Comparison of ENCODE assay signal across 13 mouse cellular contexts in genomic region chr7:35790201-35790600, GRCm38 (mm10). TPM values are rescaled to one million over a fixed set of nuclear protein-coding genes. Genes with fewer than 3 reads are reported as not detected.
DNase-seq lines count a peak whose midpoint lies in the region; ATAC-seq and TF ChIP-seq lines count a peak whose summit lies in the region.
"Had no signal": no experiment of that assay in that cellular context is flagged by ENCODE, and none has a peak within 500 bp of the region (broad histone marks: within the 10 kb centered on the region; RNA-seq: fewer than 3 reads in every experiment).

No protein-coding gene starts in this region.

- peaks cover 66% of the 10 kb centered on the region for H3K36me3 ChIP-seq in kidney, postnatal 0 days (ENCODE audit: insufficient read depth, low read length)
- peaks cover 91% of the 10 kb centered on the region for H3K36me3 ChIP-seq in kidney, embryonic 15.5 days
- H3K36me3 ChIP-seq in stomach, postnatal 0 days (ENCODE audit: control insufficient read depth, insufficient read depth, low read length) = peaks cover 30% of the 10 kb centered on the region

- H3K4me2 ChIP-seq in kidney, postnatal 0 days (ENCODE audit: low read length) = no peak overlapping the region
- no peak overlapping the region for H3K4me2 ChIP-seq in kidney, embryonic 15.5 days
- H3K4me2 ChIP-seq in stomach, postnatal 0 days (replicated peaks; ENCODE audit: low read depth) = no peak overlapping the region
- H3K4me2 ChIP-seq: hindbrain, embryonic 15.5 days; limb, embryonic 12.5 days; midbrain, embryonic 15.5 days had no signal

- no peaks in the 10 kb centered on the region for H3K9me3 ChIP-seq in kidney, postnatal 0 days (replicated peaks; ENCODE audit: low read length)
- H3K9me3 ChIP-seq in kidney, embryonic 15.5 days (replicated peaks) = no peaks in the 10 kb centered on the region
- no peaks in the 10 kb centered on the region for H3K9me3 ChIP-seq in stomach, postnatal 0 days (ENCODE audit: control insufficient read depth, low read length)
- H3K9me3 ChIP-seq: hindbrain, embryonic 15.5 days; limb, embryonic 12.5 days; midbrain, embryonic 15.5 days had no signal

- H3K4me3 ChIP-seq in kidney, postnatal 0 days (replicated peaks; ENCODE audit: low read depth, low read length) = no peak overlapping the region
- H3K4me3 ChIP-seq in kidney, embryonic 15.5 days (replicated peaks) = no peak overlapping the region
- no peak overlapping the region for H3K4me3 ChIP-seq in stomach, postnatal 0 days (ENCODE audit: low read depth, low read length)
- H3K4me3 ChIP-seq: hindbrain, embryonic 15.5 days; limb, embryonic 12.5 days; midbrain, embryonic 15.5 days had no signal

- TF ChIP-seq EP300 in stomach, postnatal 0 days (optimal IDR thresholded peaks at IDR 0.05) = no peak

- WGBS in kidney, postnatal 0 days = 54% methylated on average over 8 of the region's 8 CpGs
- 56% methylated on average over 8 of the region's 8 CpGs for WGBS in kidney, embryonic 15.5 days
- 83% methylated on average over 8 of the region's 8 CpGs for WGBS in stomach, postnatal 0 days

- H3K4me1 ChIP-seq in kidney, postnatal 0 days (replicated peaks; ENCODE audit: insufficient read depth, low read length) = no peaks in the 10 kb centered on the region
- 0 out of 2 replicates have a peak, but pooled peaks cover 2% of the 10 kb centered on the region for H3K4me1 ChIP-seq in kidney, embryonic 15.5 days
- H3K4me1 ChIP-seq in stomach, postnatal 0 days (replicated peaks; ENCODE audit: control insufficient read depth, insufficient read depth) = no peaks in the 10 kb centered on the region
- H3K4me1 ChIP-seq: hindbrain, embryonic 15.5 days; midbrain, embryonic 15.5 days had no signal

- DNase-seq in adrenal gland, postnatal 36 days = peak; percentile 15 to 21
- DNase-seq in adrenal gland, postnatal 25 days = no peak
- DNase-seq in kidney, postnatal 0 days (ENCODE audit: low spot score) = peak; percentile 60
- DNase-seq in thymus, postnatal 4 days = peak; percentile 29
- DNase-seq in thymus, postnatal 36 days = no peak
- DNase-seq in stomach, postnatal 0 days (ENCODE audit: low spot score) = no peak
- DNase-seq in spleen, adult 12 weeks (ENCODE audit: low spot score) = no peak
- DNase-seq: right cerebral cortex, adult 18-20 months; thymus, adult 18-20 months had no signal

- TF ChIP-seq CTCF in kidney, postnatal 0 days (IDR thresholded peaks at IDR 0.05; ENCODE audit: low read depth) = peak; percentile 71
- TF ChIP-seq CTCF in stomach, postnatal 0 days (IDR thresholded peaks at IDR 0.05; ENCODE audit: low read depth) = peak; percentile 71

- H3K9ac ChIP-seq in kidney, postnatal 0 days (ENCODE audit: low read depth, low read length) = no peak overlapping the region
- no peak overlapping the region for H3K9ac ChIP-seq in kidney, embryonic 15.5 days
- H3K9ac ChIP-seq in stomach, postnatal 0 days (ENCODE audit: low read length) = no peak overlapping the region
- H3K9ac ChIP-seq: hindbrain, embryonic 15.5 days; limb, embryonic 12.5 days; midbrain, embryonic 15.5 days had no signal

- no peaks in the 10 kb centered on the region for H3K27me3 ChIP-seq in kidney, postnatal 0 days (ENCODE audit: insufficient read depth, low read length)
- H3K27me3 ChIP-seq in kidney, embryonic 15.5 days = no peaks in the 10 kb centered on the region
- H3K27me3 ChIP-seq in stomach, postnatal 0 days (ENCODE audit: control insufficient read depth, insufficient read depth, low read length) = no peaks in the 10 kb centered on the region
- H3K27me3 ChIP-seq: hindbrain, embryonic 15.5 days; limb, embryonic 12.5 days; midbrain, embryonic 15.5 days had no signal

- H3K27ac ChIP-seq in kidney, postnatal 0 days = no peak overlapping the region
- no peak overlapping the region for H3K27ac ChIP-seq in kidney, embryonic 15.5 days
- H3K27ac ChIP-seq in stomach, postnatal 0 days (replicated peaks) = no peak overlapping the region
- H3K27ac ChIP-seq: hindbrain, embryonic 15.5 days; limb, embryonic 12.5 days; midbrain, embryonic 15.5 days had no signal

- ATAC-seq in kidney, postnatal 0 days (replicated peaks; ENCODE audit: low FRiP score, low read depth) = no peak
- no peak for ATAC-seq in kidney, embryonic 15.5 days (replicated peaks; ENCODE audit: low FRiP score)
- no peak for ATAC-seq in stomach, postnatal 0 days (ENCODE audit: low FRiP score, low TSS enrichment)
- ATAC-seq: midbrain, embryonic 15.5 days had no signal

RNA-seq across cellular contexts. Expression of gene Zfp507, which starts 12.6 kb away (rescaled TPM):
- total RNA-seq in adrenal gland, postnatal 36 days (2021) = 10 to 100 TPM; 26.5 to 26.9 TPM
- total RNA-seq in adrenal gland, postnatal 25 days (2021) = 22.8 and 38.5 TPM in 2 replicates
- polyA plus RNA-seq in kidney, postnatal 0 days (2015; fragmentation: Nextera tagmentation; extraction: Ambion mirVana) = 12.2 TPM in 2 replicates
- polyA plus RNA-seq in kidney, embryonic 15.5 days (2015; fragmentation: Nextera tagmentation; extraction: Ambion mirVana) = 20.3 and 21.5 TPM in 2 replicates
- polyA plus RNA-seq in stomach, postnatal 0 days (2015; fragmentation: Nextera tagmentation; extraction: Ambion mirVana) = 6.8 and 7.5 TPM in 2 replicates

RNA-seq across cellular contexts. Expression of gene Dpy19l3, which starts 35.9 kb away (rescaled TPM):
- total RNA-seq in adrenal gland, postnatal 36 days (2021) = 10 to 100 TPM; 48.2 to 62.0 TPM
- total RNA-seq in adrenal gland, postnatal 25 days (2021) = 31.5 and 60.8 TPM in 2 replicates
- 21.3 and 23.9 TPM in 2 replicates for polyA plus RNA-seq in kidney, postnatal 0 days (2015; fragmentation: Nextera tagmentation; extraction: Ambion mirVana)
- polyA plus RNA-seq in kidney, embryonic 15.5 days (2015; fragmentation: Nextera tagmentation; extraction: Ambion mirVana) = 26.1 and 26.9 TPM in 2 replicates
- 7.9 and 9.0 TPM in 2 replicates for polyA plus RNA-seq in stomach, postnatal 0 days (2015; fragmentation: Nextera tagmentation; extraction: Ambion mirVana)

Comparison
In these comparisons a context has a peak if more than half of its experiments do, and no peak if none do; other contexts are left out.
1. DNase-seq: peak in adrenal gland, postnatal 36 days (2 of 2), kidney, postnatal 0 days (single experiment) and thymus, postnatal 4 days (single experiment); none in adrenal gland, postnatal 25 days (single experiment), thymus, postnatal 36 days (0 of 2), stomach, postnatal 0 days (single experiment) and spleen, adult 12 weeks (single experiment).